Mouse (Mus musculus) ZHBTc4 (cell line): ENCODE measurements at regions not wholly inside any gene's neighbourhood (a gene's known extent, or its start where the extent isn't known, plus 50 kb on each side); places are given as distances from the start of the nearest gene placed in this dataset.

ENCODE experiments used
- DNase-seq: peaks from one replicate; pipeline ENCODE4 v3.0.0-alpha.2; 2011; ENCODE audit warnings: low read depth, low spot score

DNA sequence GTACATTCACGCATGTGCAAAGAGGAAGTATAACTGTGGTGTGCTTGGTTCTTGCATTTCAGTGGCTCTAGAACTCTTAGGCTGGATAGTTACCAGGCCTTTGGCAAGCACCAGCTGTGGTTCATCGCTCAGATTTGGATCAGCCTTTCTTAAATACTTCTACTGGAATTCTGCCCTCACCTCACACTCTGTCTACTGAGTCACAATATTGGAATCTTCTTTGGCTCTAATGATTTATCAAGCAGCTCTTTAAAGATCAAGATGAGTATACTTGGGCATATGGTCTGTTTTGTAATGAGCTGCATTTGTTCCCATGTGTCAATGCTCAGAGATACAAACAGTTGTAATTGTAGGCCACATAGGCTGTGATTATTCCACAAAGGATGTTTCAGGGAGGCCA lies 197.5 kb downstream of the Icos start:
- no peak for DNase-seq

GRCm38 (mm10) chr1:61179461-61179860 lies 201.7 kb downstream of the Icos start:
- no peak for DNase-seq

- peak; percentile 80 for DNase-seq
These were observed 203.5 kb downstream of the Icos start for GRCm38 (mm10) chr1:61181099-61181821.

GRCm38 (mm10) chr1:61187381-61188100 lies 209.8 kb downstream of the Icos start:
- DNase-seq = no peak

- DNase-seq = no peak
These were observed 213.2 kb downstream of the Icos start for GRCm38 (mm10) chr1:61190921-61191320.

GRCm38 (mm10) chr1:61198549-61199062 lies 220.9 kb downstream of the Icos start:
- no peak for DNase-seq

- DNase-seq = no peak
These were observed 223.3 kb downstream of the Icos start for GRCm38 (mm10) chr1:61201006-61201405.

GRCm38 (mm10) chr1:61202079-61202478 lies 224.4 kb downstream of the Icos start:
- DNase-seq = no peak

GRCm38 (mm10) chr1:61203170-61203569 lies 225.4 kb downstream of the Icos start:
- no peak for DNase-seq

DNA sequence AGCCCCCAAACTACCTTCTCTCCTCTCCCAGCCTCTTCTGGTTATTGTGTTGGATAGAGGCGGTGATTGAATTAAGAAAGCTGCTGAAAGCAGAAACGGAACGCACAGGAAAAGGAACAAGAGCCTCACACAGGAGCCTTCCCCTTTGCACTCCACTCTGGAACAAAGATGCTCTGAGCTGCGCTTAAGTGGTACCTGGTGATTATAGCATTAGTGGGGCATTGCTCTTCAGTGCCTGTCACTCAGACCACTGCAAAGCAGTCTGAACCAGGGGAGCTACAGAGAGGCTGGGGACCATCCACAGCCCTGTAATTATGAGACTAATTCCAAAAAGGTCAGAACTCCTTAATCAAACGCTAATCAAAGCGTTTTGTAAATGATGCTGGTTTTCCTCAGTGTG lies 225.9 kb downstream of the Icos start:
- no peak for DNase-seq

- DNase-seq = no peak
These were observed 227.4 kb downstream of the Icos start for GRCm38 (mm10) chr1:61205137-61205536.

DNA sequence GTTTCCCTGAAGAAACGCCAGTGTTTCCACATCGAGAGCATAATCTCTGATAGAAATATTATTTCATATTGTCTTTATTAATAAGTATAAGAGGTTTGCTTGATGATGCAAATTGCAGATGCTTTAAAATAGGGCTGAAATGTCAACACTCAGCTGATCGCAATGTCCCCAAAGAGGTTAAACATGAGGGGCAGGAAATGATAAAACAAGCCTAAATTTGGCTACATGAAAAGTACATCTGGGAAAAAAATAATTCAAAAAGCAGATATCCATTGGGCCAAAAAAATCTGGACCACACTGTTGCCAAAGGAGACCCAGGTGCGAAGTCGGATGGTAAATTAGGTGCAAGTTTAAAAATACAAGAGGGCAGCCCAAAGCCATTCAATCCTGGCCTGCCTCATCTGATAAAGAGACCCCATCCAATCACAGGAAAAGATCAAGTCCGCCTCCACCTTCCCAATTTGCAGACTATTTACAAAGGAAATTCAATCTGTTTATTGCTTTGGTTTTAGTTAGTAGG lies 229.2 kb downstream of the Icos start:
- no peak for DNase-seq

DNA sequence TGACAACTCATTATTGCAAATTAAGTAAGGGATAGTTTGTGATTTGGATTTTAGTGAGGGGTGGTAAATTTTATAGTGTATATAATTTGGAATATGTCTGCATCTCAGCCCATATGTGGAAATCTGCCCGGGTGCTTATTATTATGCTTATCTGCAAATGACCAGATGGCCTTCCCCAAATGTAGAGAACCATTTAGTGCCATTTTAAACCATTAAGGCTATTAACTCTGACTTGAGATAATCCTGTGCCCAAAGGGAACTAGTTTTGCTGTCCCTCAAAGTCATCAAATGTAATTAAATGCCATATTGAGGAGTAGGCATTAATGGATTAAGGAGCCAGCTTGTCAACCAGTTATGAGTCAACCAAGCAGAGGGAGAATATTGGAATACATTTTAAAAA lies 230.7 kb downstream of the Icos start:
- DNase-seq = no peak

DNA sequence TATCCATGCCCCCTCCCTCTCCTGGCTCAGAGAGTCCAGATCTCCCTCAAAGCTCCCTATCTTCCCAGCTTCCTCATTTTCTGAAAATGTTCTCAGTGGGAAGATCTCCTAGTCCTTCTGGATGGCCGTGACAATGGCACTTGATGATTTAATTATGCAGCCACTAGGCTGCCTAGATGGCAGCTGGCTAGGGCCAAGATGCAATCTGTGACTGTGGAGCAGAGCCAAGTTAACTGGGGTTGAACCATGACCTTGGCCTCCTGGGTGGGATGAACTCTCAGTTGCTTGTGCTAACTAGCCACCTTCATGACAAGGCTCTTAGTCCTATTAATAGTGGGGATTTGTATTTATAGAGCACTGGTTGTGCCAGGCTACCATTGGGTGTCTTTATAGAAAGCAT lies 243.4 kb downstream of the Icos start:
- no peak for DNase-seq

GRCm38 (mm10) chr1:61228942-61229341 lies 251.2 kb downstream of the Icos start:
- no peak for DNase-seq

DNA sequence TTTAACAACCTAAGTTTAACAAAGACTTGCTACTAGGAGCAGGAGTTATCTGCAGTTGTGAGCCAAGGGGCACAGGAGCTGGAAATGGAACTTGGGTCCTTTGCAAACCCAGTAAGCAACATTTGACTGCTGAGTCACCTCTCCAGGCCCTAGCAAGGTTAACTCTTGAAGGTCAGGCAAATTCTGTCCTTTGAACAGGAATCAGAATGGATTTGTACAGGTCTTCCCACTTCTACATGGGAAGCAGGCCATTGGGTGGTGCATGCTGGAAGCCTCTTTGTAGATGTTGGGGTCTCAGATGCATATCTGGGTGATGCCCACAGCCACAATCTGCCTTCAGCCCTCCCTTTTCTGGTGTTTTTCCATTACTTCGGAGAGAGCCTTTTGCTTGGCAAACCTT lies 255.3 kb downstream of the Icos start:
- DNase-seq = no peak

GRCm38 (mm10) chr1:61233476-61234297 lies 256.0 kb downstream of the Icos start:
- DNase-seq = no peak

GRCm38 (mm10) chr1:61234298-61234682 lies 256.6 kb downstream of the Icos start:
- no peak for DNase-seq

GRCm38 (mm10) chr1:61236511-61236910 lies 258.8 kb downstream of the Icos start:
- DNase-seq = no peak

GRCm38 (mm10) chr1:61238668-61239067 lies 260.9 kb downstream of the Icos start:
- DNase-seq = no peak

DNA sequence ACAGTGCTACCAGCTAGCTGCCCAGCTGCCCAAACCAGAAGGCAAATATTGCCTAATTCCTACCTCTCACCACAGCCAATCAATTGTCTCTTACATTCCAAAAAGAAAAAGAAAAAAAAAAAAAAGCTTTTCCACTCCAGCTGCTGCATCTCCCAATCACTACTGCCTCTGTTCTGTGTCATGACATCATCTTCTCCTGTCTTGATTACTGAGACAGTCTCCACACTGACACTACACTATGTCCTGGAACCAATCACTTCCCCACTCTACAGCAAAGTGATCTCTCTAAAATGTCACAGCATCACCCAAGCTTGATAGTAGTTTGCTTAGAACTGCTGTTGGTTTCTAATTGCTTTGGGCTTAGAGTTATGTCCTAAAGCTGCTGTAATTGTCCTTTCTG lies 279.8 kb downstream of the Icos start:
- DNase-seq = no peak

DNA sequence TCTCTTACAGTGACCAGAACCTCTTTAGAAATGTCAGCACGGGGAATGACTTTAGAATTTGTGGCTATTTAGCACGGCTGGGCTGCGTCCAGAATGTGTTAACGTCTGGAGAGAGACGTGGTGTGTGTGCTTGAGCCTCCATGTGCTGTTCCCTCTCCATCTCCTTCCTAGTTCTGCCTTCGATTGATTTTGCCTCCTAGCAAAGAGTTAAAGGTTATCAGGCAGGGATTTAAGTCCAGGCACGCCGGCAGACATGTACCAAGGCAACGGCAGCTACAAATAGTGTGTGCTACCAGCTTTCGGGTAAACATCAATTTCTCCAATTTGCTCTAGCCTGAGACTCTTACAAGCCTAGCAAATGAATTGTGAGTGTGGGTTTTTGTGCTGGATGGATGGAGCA lies 285.7 kb downstream of the Icos start:
- no peak for DNase-seq
